ENCODE assay signal across 18 mouse cellular contexts in genomic region chr4:142193151-142193578, GRCm38 (mm10). TPM values are rescaled to one million over a fixed set of nuclear protein-coding genes. Genes with fewer than 3 reads are reported as not detected.
DNase-seq lines count a peak whose midpoint lies in the region; ATAC-seq lines count a peak whose summit lies in the region.
"Had no signal": no experiment of that assay in that cellular context is flagged by ENCODE, and none has a peak within 500 bp of the region (broad histone marks: within the 10 kb centered on the region; RNA-seq: fewer than 3 reads in every experiment).

No protein-coding gene starts in this region.

- no peaks in the 10 kb centered on the region for H3K9me3 ChIP-seq in heart, embryonic 12.5 days (replicated peaks)
- no peaks in the 10 kb centered on the region for H3K9me3 ChIP-seq in kidney, embryonic 16.5 days (ENCODE audit: low read length)
- H3K9me3 ChIP-seq in lung, embryonic 15.5 days, result no peaks in the 10 kb centered on the region
- H3K9me3 ChIP-seq: embryonic facial prominence, embryonic 10.5 days; liver, embryonic 13.5 days; midbrain, embryonic 15.5 days had no signal

- H3K27me3 ChIP-seq in heart, embryonic 12.5 days (replicated peaks), result no peaks in the 10 kb centered on the region
- H3K27me3 ChIP-seq in kidney, embryonic 16.5 days (ENCODE audit: insufficient read depth, low read length), result no peaks in the 10 kb centered on the region
- no peaks in the 10 kb centered on the region for H3K27me3 ChIP-seq in lung, embryonic 15.5 days
- H3K27me3 ChIP-seq: liver, embryonic 13.5 days; midbrain, embryonic 15.5 days had no signal

- peak; percentile 13; the same call in 1 of the 2 replicates for ATAC-seq in heart, embryonic 12.5 days (ENCODE audit: insufficient number of reproducible peaks, low FRiP score)
- peak; percentile 88 for ATAC-seq in kidney, embryonic 16.5 days (ENCODE audit: low FRiP score, low TSS enrichment)
- no peak for ATAC-seq in lung, embryonic 15.5 days (ENCODE audit: borderline replicate concordance, extremely low read depth, low FRiP score, low TSS enrichment)
- no peak for ATAC-seq in granulocyte monocyte progenitor cell, adult 5-6 weeks (replicated peaks; ENCODE audit: poor library complexity, severe bottlenecking)
- ATAC-seq: forebrain, embryonic 16.5 days; midbrain, embryonic 15.5 days had no signal

- no peak overlapping the region for H3K4me2 ChIP-seq in heart, embryonic 12.5 days
- no peak overlapping the region for H3K4me2 ChIP-seq in kidney, embryonic 16.5 days (replicated peaks; ENCODE audit: low read depth, low read length)
- no peak overlapping the region for H3K4me2 ChIP-seq in lung, embryonic 15.5 days
- H3K4me2 ChIP-seq: liver, embryonic 13.5 days; midbrain, embryonic 15.5 days had no signal

- no peak for DNase-seq in heart, adult 11 months
- DNase-seq in kidney, adult 11 months, result peak; percentile 97
- DNase-seq in heart, postnatal 36 days, result no peak
- DNase-seq in neural tube, embryonic 10.5 days (ENCODE audit: extremely low spot score, low spot score), result no peak
- DNase-seq: layer of hippocampus, postnatal 36 days; left cerebral cortex, postnatal 4 days; liver, embryonic 13.5 days; right cerebral cortex, postnatal 14 days; thymus, adult 18-20 months had no signal

- H3K36me3 ChIP-seq in heart, embryonic 12.5 days, result no peaks in the 10 kb centered on the region
- no peaks in the 10 kb centered on the region for H3K36me3 ChIP-seq in kidney, embryonic 16.5 days (ENCODE audit: insufficient read depth, low read length)
- no peaks in the 10 kb centered on the region for H3K36me3 ChIP-seq in lung, embryonic 15.5 days
- H3K36me3 ChIP-seq: liver, embryonic 13.5 days; midbrain, embryonic 15.5 days had no signal

- WGBS in heart, embryonic 12.5 days, result 76% methylated on average over 8 of the region's 8 CpGs
- WGBS in kidney, embryonic 16.5 days, result 43% methylated on average over 8 of the region's 8 CpGs
- WGBS in lung, embryonic 15.5 days, result 66% methylated on average over 8 of the region's 8 CpGs

- no peak overlapping the region for H3K27ac ChIP-seq in heart, embryonic 12.5 days (ENCODE audit: poor library complexity, severe bottlenecking)
- H3K27ac ChIP-seq in kidney, embryonic 16.5 days (ENCODE audit: low read length), result peak overlapping the region; percentile 72
- 0 out of 2 replicates have a peak overlapping the region, but pooled peaks have one; percentile 20 for H3K27ac ChIP-seq in lung, embryonic 15.5 days
- H3K27ac ChIP-seq: embryonic facial prominence, embryonic 10.5 days; liver, embryonic 13.5 days; midbrain, embryonic 15.5 days had no signal

- no peak overlapping the region for H3K9ac ChIP-seq in heart, embryonic 12.5 days
- no peak overlapping the region for H3K9ac ChIP-seq in kidney, embryonic 16.5 days (replicated peaks; ENCODE audit: low read length)
- no peak overlapping the region for H3K9ac ChIP-seq in lung, embryonic 15.5 days
- H3K9ac ChIP-seq: liver, embryonic 13.5 days; midbrain, embryonic 15.5 days had no signal

- no peak overlapping the region for H3K4me3 ChIP-seq in heart, embryonic 12.5 days
- no peak overlapping the region for H3K4me3 ChIP-seq in kidney, embryonic 16.5 days (ENCODE audit: low read length)
- no peak overlapping the region for H3K4me3 ChIP-seq in lung, embryonic 15.5 days
- H3K4me3 ChIP-seq: embryonic facial prominence, embryonic 10.5 days; erythroblast, embryonic 14.5 days; liver, embryonic 13.5 days; midbrain, embryonic 15.5 days had no signal

- peaks cover 10% of the 10 kb centered on the region; the same call in 1 of the 2 replicates for H3K4me1 ChIP-seq in heart, embryonic 12.5 days (replicated peaks)
- peaks cover 19% of the 10 kb centered on the region for H3K4me1 ChIP-seq in kidney, embryonic 16.5 days (ENCODE audit: insufficient read depth, low read length)
- H3K4me1 ChIP-seq in lung, embryonic 15.5 days, result peaks cover 26% of the 10 kb centered on the region
- H3K4me1 ChIP-seq: liver, embryonic 13.5 days; midbrain, embryonic 15.5 days had no signal

- intact Hi-C loops in heart, postnatal 36 days (cut with DNase I), result no loop called here

RNA-seq across cellular contexts. Expression of gene Kazn, which starts 46.0 kb away (rescaled TPM):
- 8.6 and 9.2 TPM in 2 replicates for polyA plus RNA-seq in heart, embryonic 12.5 days (2016; fragmentation: Nextera tagmentation; extraction: Ambion mirVana)
- 15.5 and 16.2 TPM in 2 replicates for polyA plus RNA-seq in kidney, embryonic 16.5 days (2015; fragmentation: Nextera tagmentation; extraction: Ambion mirVana)
- polyA plus RNA-seq in lung, embryonic 15.5 days (2015; fragmentation: Nextera tagmentation; extraction: Ambion mirVana), result 13.3 and 13.6 TPM in 2 replicates
- total RNA-seq in granulocyte monocyte progenitor cell, adult 5-6 weeks (2014; fragmentation: Nextera tagmentation), result 1.1 TPM in 1 of 2 replicates, not detected in the other
- total RNA-seq in granulocyte monocyte progenitor cell, adult 5-6 weeks (2017), result 0.09 and 3.5 TPM in 2 replicates
- 1 to 10 TPM; 3.4 to 3.6 TPM for total RNA-seq in heart, postnatal 36 days (2021)
- polyA plus RNA-seq: C2C12 had no signal

Comparison
In these comparisons a context has a peak if more than half of its experiments do, and no peak if none do; other contexts are left out.
1. ATAC-seq: peak in heart, embryonic 12.5 days (single experiment) and kidney, embryonic 16.5 days (single experiment); none in lung, embryonic 15.5 days (single experiment) and granulocyte monocyte progenitor cell, adult 5-6 weeks (single experiment).